Mouse (Mus musculus) erythroblast, embryonic 14.5 days (primary cell): ENCODE data around the gene Chst15.

ENCODE experiments used
- GATA1 ChIP-seq: IDR thresholded peaks from 2 replicates; pipeline ENCODE4 v1.6.1; 2012; ENCODE audit warnings: low read length, inconsistent platforms, mixed read lengths
- TAL1 ChIP-seq: IDR thresholded peaks from 3 replicates; pipeline ENCODE4 v1.6.1; 2012; ENCODE audit warnings: low read length, inconsistent platforms, mixed read lengths

- TF ChIP-seq GATA1 (no peak), TAL1 (no peak)
Measured at GRCm38 (mm10) chr7:132338350-132338749, 21.3 kb upstream of the Chst15 start.
